Comparison of ENCODE assay signal across 38 mouse cellular contexts in the genomic region with DNA sequence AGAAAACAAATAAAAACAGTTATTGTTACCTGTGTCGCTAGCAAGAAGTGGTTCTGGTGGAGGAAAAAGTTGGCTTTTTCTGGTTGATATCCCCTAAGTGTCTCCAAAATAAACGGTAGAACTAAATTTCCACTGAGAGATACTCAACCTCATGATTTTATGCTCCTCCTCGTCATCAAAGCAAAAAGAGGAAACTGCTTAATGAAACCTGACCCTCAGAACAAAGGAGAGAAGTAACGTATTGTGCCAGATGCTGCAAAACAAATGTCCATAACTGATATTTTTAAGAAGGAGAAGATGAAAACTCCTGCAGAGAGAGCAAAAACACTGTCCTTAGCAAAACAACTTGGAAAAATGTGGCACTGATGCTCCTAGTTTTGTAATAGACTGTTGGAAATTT. TPM values are rescaled to one million over a fixed set of nuclear protein-coding genes. Genes with fewer than 3 reads are reported as not detected.
"Had no signal": no experiment of that assay in that cellular context is flagged by ENCODE, and none has a peak within 500 bp of the region (broad histone marks: within the 10 kb centered on the region; RNA-seq: fewer than 3 reads in every experiment).

No protein-coding gene starts in this region.

- H3K36me3 ChIP-seq: heart, embryonic 10.5 days; heart, embryonic 13.5 days; heart, embryonic 15.5 days; hindbrain, embryonic 13.5 days; hindbrain, embryonic 15.5 days; intestine, embryonic 15.5 days; limb, embryonic 10.5 days; limb, embryonic 12.5 days had no signal

- H3K27ac ChIP-seq: heart, embryonic 10.5 days; heart, embryonic 13.5 days; heart, embryonic 15.5 days; hindbrain, embryonic 13.5 days; hindbrain, embryonic 15.5 days; intestine, embryonic 15.5 days; layer of hippocampus, adult 2 months; left cerebral cortex, adult 2 months; limb, embryonic 10.5 days; limb, embryonic 12.5 days had no signal

- H3K9me3 ChIP-seq: heart, embryonic 10.5 days; intestine, embryonic 15.5 days; limb, embryonic 10.5 days had no signal

- DNase-seq: gastrocnemius, postnatal 14 days; gastrocnemius, postnatal 36 days; heart, adult 18-20 months; heart, postnatal 14 days; heart, postnatal 36 days; kidney, adult 18-20 months; kidney, adult 8-10 months; kidney, postnatal 10 days; kidney, postnatal 25 days; kidney, postnatal 4 days; liver had no signal

- H3K4me2 ChIP-seq: heart, embryonic 13.5 days; heart, embryonic 15.5 days; hindbrain, embryonic 13.5 days; hindbrain, embryonic 15.5 days; intestine, embryonic 15.5 days; limb, embryonic 12.5 days; liver, embryonic 11.5 days had no signal

- H3K4me1 ChIP-seq: heart, embryonic 10.5 days; heart, embryonic 13.5 days; heart, embryonic 15.5 days; hindbrain, embryonic 13.5 days; hindbrain, embryonic 15.5 days; intestine, embryonic 15.5 days; limb, embryonic 10.5 days; limb, embryonic 12.5 days had no signal

- H3K9ac ChIP-seq: heart, embryonic 13.5 days; heart, embryonic 15.5 days; hindbrain, embryonic 13.5 days; hindbrain, embryonic 15.5 days; intestine, embryonic 15.5 days; limb, embryonic 12.5 days had no signal

- H3K27me3 ChIP-seq: heart, embryonic 13.5 days; heart, embryonic 15.5 days; hindbrain, embryonic 13.5 days; hindbrain, embryonic 15.5 days; intestine, embryonic 15.5 days; limb, embryonic 12.5 days had no signal

- H3K4me3 ChIP-seq: heart, embryonic 10.5 days; heart, embryonic 13.5 days; heart, embryonic 15.5 days; hindbrain, embryonic 13.5 days; hindbrain, embryonic 15.5 days; intestine, embryonic 15.5 days; layer of hippocampus, adult 2 months; left cerebral cortex, adult 2 months; limb, embryonic 10.5 days; limb, embryonic 12.5 days had no signal

- ATAC-seq: inflammation-experienced regulatory T-cells, adult 6 months; intestine, embryonic 15.5 days; intestine, postnatal 0 days had no signal

RNA-seq across cellular contexts. Expression of a gene that starts 4.3 kb away (rescaled TPM):
- total RNA-seq: gastrocnemius, adult 18-20 months; gastrocnemius, adult 8-10 months; gastrocnemius, postnatal 14 days; gastrocnemius, postnatal 36 days; heart, adult 18-20 months; heart, adult 8-10 months; heart, postnatal 14 days; heart, postnatal 36 days; hematopoietic stem cell, adult 5-6 weeks; layer of hippocampus, adult 2 months; layer of hippocampus, postnatal 10 days; layer of hippocampus, postnatal 25 days; left cerebral cortex, adult 2 months; left cerebral cortex, postnatal 14 days; left cerebral cortex, postnatal 36 days had no signal
- polyA plus RNA-seq: gonadal fat pad, adult 2 months; heart, embryonic 10.5 days; heart, embryonic 13.5 days; heart, embryonic 15.5 days; heart, postnatal 0 days; hindbrain, embryonic 11.5 days; hindbrain, embryonic 13.5 days; hindbrain, embryonic 15.5 days; intestine, embryonic 15.5 days; intestine, postnatal 0 days; kidney, embryonic 14.5 days; kidney, embryonic 16.5 days; limb, embryonic 10.5 days; limb, embryonic 12.5 days; limb, embryonic 14.5 days; liver, embryonic 11.5 days had no signal

RNA-seq across cellular contexts. Expression of a gene that starts 45.0 kb away (rescaled TPM):
- total RNA-seq: gastrocnemius, adult 18-20 months; gastrocnemius, adult 8-10 months; gastrocnemius, postnatal 14 days; gastrocnemius, postnatal 36 days; heart, adult 18-20 months; heart, adult 8-10 months; heart, postnatal 14 days; heart, postnatal 36 days; hematopoietic stem cell, adult 5-6 weeks; layer of hippocampus, adult 2 months; layer of hippocampus, postnatal 10 days; layer of hippocampus, postnatal 25 days; left cerebral cortex, adult 2 months; left cerebral cortex, postnatal 14 days; left cerebral cortex, postnatal 36 days had no signal
- polyA plus RNA-seq: gonadal fat pad, adult 2 months; heart, embryonic 10.5 days; heart, embryonic 13.5 days; heart, embryonic 15.5 days; heart, postnatal 0 days; hindbrain, embryonic 11.5 days; hindbrain, embryonic 13.5 days; hindbrain, embryonic 15.5 days; intestine, embryonic 15.5 days; intestine, postnatal 0 days; kidney, embryonic 14.5 days; kidney, embryonic 16.5 days; limb, embryonic 10.5 days; limb, embryonic 12.5 days; limb, embryonic 14.5 days; liver, embryonic 11.5 days had no signal
